Mouse (Mus musculus): ENCODE results near the gene Brsk1. TPM values are rescaled to one million over a fixed set of nuclear protein-coding genes. Genes with fewer than 3 reads are reported as not detected.
A peak's percentile ranks its signal among the peaks of the same experiment; 100 is the strongest.

Brsk1 gene
- polyA plus RNA-seq, 1 experiment from 2014 or later, result 0.74 TPM

DNA sequence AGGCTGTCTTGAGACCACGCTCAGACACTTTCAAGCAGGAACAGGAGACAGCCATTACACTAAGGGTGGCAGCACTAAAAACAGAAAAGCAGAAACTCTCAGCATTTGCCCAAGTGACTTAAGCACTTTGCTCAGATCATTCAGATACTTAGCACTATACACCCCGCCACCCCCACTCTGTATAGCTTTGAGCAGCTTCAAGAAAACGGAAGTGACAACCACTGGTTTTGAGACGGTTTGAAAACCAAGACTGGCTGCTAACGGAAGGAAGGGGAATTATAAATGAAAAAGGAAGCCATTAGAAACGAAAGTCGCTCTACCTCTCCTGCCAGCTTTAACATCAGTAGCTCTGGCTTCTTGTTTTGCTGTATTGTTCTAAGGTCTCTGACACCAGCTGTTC is 36.6 kb upstream of the Brsk1 start:
- Histone ChIP-seq H3K9me3 (ENCODE audit: control insufficient read depth, low read length) (no peaks in the 10 kb centered on the region), H3K27me3 (ENCODE audit: control insufficient read depth, insufficient read depth, low read depth, low read length) (no peaks in the 10 kb centered on the region), H3K4me3 (ENCODE audit: low read length) (no peak overlapping the region), H3K4me2 (ENCODE audit: low read depth, low read length) (no peak overlapping the region), H3K27ac (ENCODE audit: low read length) (peak overlapping the region; percentile 28), H3K9ac (ENCODE audit: low read length) (no peak overlapping the region), H3K4me1 (replicated peaks; ENCODE audit: control insufficient read depth, insufficient read depth, low read length) (peaks cover 13% of the 10 kb centered on the region), H3K36me3 (ENCODE audit: control insufficient read depth, insufficient read depth, low read length) (0 out of 2 replicates have a peak, but pooled peaks cover 3% of the 10 kb centered on the region)
- WGBS, result 69% methylated on average over 7 of the region's 7 CpGs
- no peak for ATAC-seq (ENCODE audit: low read depth)

DNA sequence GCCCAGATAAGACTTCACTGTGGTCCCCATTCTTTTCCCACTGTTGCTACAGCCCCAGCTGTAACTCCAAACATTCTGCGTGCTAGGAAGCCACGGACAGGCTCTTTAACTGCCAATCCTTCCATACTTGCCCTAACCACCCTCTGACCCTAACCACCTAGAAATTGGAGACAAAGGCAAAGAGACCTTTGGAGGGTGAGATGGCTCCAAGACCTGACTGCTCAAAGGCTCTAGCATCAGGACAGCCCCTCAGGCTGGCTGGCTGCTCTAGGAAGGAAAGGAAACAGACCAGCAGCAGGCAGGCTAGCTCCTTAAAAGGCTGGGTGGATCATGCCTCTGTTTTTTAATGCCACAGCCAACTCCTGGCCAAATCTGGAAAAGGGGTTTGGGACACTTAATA is 36.2 kb upstream of the Brsk1 start:
- Histone ChIP-seq H3K4me3 (ENCODE audit: low read length) (no peak overlapping the region), H3K27me3 (ENCODE audit: control insufficient read depth, insufficient read depth, low read depth, low read length) (no peaks in the 10 kb centered on the region), H3K4me2 (ENCODE audit: low read depth, low read length) (no peak overlapping the region; the same call in 1 of the 2 replicates), H3K27ac (ENCODE audit: low read length) (peak overlapping the region; percentile 28), H3K36me3 (ENCODE audit: control insufficient read depth, insufficient read depth, low read length) (0 out of 2 replicates have a peak, but pooled peaks cover 3% of the 10 kb centered on the region), H3K9me3 (ENCODE audit: control insufficient read depth, low read length) (no peaks in the 10 kb centered on the region), H3K9ac (ENCODE audit: low read length) (no peak overlapping the region), H3K4me1 (replicated peaks; ENCODE audit: control insufficient read depth, insufficient read depth, low read length) (peaks cover 13% of the 10 kb centered on the region)
- ATAC-seq (ENCODE audit: low read depth), result no peak
- WGBS, result 63% methylated on average over 2 of the region's 2 CpGs

DNA sequence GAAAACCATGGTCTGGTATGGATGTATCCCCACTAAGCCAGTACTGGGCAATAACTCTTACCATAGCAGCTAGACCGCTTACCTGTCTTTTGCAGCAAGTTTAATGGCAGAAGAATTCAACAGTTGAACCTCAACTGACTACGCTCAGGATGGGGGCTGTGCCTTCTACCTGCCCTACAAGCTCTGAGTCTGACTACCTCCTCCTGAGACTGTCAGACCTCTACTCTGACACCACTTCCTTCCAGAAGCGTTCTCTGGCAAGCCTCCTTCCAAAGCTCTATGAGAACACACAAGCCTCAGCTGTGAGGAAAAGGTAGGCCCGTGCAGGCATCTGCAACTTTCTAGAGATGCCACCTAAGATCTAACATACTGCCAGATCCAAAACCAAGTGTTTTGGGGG is 35.0 kb upstream of the Brsk1 start:
- H3K27me3 ChIP-seq (ENCODE audit: control insufficient read depth, insufficient read depth, low read depth, low read length), result no peaks in the 10 kb centered on the region
- H3K4me2 ChIP-seq (ENCODE audit: low read depth, low read length), result no peak overlapping the region
- 0 out of 2 replicates have a peak, but pooled peaks cover 3% of the 10 kb centered on the region for H3K36me3 ChIP-seq (ENCODE audit: control insufficient read depth, insufficient read depth, low read length)
- no peak overlapping the region for H3K4me3 ChIP-seq (ENCODE audit: low read length)
- no peaks in the 10 kb centered on the region for H3K9me3 ChIP-seq (ENCODE audit: control insufficient read depth, low read length)
- H3K27ac ChIP-seq (ENCODE audit: low read length), result no peak overlapping the region
- ATAC-seq (ENCODE audit: low read depth), result no peak
- peaks cover 21% of the 10 kb centered on the region for H3K4me1 ChIP-seq (replicated peaks; ENCODE audit: control insufficient read depth, insufficient read depth, low read length)
- no peak overlapping the region for H3K9ac ChIP-seq (ENCODE audit: low read length)
- 78% methylated on average over 4 of the region's 4 CpGs for WGBS

DNA sequence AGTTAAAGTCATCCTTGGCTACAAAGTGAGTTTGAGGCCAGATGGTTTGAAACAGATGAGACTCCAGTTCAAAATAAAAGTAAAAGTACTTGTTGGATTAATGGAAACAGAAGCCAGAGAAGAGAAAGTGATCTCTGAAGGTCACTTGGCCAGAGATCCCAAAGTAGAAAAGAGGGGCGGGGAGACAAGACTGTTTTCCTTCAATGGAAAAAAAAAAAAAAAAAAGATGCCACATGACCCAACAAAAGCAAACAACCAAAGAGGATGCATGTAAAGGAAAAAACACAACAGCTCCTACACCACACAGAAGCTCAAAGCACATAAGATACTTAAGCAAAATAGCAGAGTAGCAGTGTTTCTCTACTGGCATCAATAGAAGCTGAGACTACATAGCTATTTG is 34.5 kb upstream of the Brsk1 start:
- Histone ChIP-seq H3K36me3 (ENCODE audit: control insufficient read depth, insufficient read depth, low read length) (0 out of 2 replicates have a peak, but pooled peaks cover 6% of the 10 kb centered on the region), H3K27ac (ENCODE audit: low read length) (no peak overlapping the region), H3K9me3 (ENCODE audit: control insufficient read depth, low read length) (no peaks in the 10 kb centered on the region), H3K27me3 (ENCODE audit: control insufficient read depth, insufficient read depth, low read depth, low read length) (no peaks in the 10 kb centered on the region), H3K4me3 (ENCODE audit: low read length) (no peak overlapping the region), H3K4me2 (ENCODE audit: low read depth, low read length) (no peak overlapping the region), H3K4me1 (replicated peaks; ENCODE audit: control insufficient read depth, insufficient read depth, low read length) (peaks cover 23% of the 10 kb centered on the region), H3K9ac (ENCODE audit: low read length) (no peak overlapping the region)
- 82% methylated on average over 1 of the region's 1 CpGs for WGBS
- ATAC-seq (ENCODE audit: low read depth), result no peak

DNA sequence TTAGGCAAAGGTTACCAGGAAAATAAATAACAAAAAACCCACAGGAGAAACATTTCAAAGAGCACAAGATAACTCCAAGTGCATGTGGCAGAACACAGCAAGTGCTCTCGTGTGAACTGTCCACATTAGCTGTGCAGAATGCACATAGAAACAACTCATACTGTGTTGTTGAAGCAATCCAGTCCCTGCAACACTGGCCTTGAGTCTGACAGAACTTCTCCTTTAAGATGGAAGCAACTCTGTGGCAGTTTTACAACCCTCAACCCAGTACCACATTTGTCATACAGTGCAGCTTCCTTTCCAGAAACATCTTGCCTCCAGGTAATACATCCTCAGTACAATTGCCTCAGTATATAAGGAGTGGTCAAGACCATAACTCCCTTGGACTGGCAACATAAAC is 33.6 kb upstream of the Brsk1 start:
- ATAC-seq (ENCODE audit: low read depth), result no peak
- 45% methylated on average over 1 of the region's 1 CpGs for WGBS
- no peaks in the 10 kb centered on the region for H3K9me3 ChIP-seq (ENCODE audit: control insufficient read depth, low read length)
- H3K9ac ChIP-seq (ENCODE audit: low read length), result peak overlapping the region; percentile 40; the same call in 1 of the 2 replicates
- peak overlapping the region; percentile 92 for H3K4me2 ChIP-seq (ENCODE audit: low read depth, low read length)
- peaks cover 23% of the 10 kb centered on the region for H3K4me1 ChIP-seq (replicated peaks; ENCODE audit: control insufficient read depth, insufficient read depth, low read length)
- H3K27me3 ChIP-seq (ENCODE audit: control insufficient read depth, insufficient read depth, low read depth, low read length), result no peaks in the 10 kb centered on the region
- H3K27ac ChIP-seq (ENCODE audit: low read length), result no peak overlapping the region
- H3K36me3 ChIP-seq (ENCODE audit: control insufficient read depth, insufficient read depth, low read length), result 0 out of 2 replicates have a peak, but pooled peaks cover 3% of the 10 kb centered on the region
- H3K4me3 ChIP-seq (ENCODE audit: low read length), result peak overlapping the region; percentile 90

DNA sequence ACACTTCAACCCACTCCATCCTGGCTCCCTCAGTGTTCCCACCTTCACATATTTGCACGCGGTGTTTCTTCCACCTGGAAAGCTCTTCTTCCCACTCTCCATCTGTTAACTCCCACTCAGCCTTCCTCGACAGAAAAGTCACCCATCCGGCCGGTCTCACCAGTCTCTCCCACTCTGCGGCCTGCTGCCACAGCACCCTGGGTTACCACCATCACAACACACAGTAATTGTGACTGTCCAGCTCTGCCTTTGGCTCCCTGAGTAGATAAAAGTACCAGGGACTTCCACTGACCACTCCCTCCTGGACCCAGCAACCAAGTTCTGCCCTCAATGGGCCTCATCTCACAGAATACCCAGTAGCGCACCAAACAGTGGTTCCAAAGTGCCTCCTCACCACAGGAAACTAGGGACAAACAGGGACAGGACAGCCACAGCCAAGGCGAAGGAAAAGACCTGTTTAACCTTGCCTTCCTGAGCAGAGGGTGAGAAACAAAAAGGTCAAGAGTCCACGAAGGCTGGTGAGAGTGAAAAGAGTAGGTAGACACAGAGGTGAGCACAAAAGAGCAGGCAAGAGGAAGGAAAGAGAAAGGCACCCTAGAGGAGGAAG is 32.8 kb upstream of the Brsk1 start:
- Histone ChIP-seq H3K4me1 (replicated peaks; ENCODE audit: control insufficient read depth, insufficient read depth, low read length) (peaks cover 23% of the 10 kb centered on the region), H3K4me3 (ENCODE audit: low read length) (peak overlapping the region; percentile 90), H3K9ac (ENCODE audit: low read length) (peak overlapping the region; percentile 96), H3K9me3 (ENCODE audit: control insufficient read depth, low read length) (no peaks in the 10 kb centered on the region), H3K4me2 (ENCODE audit: low read depth, low read length) (peak overlapping the region; percentile 92), H3K27ac (ENCODE audit: low read length) (peak overlapping the region; percentile 93), H3K27me3 (ENCODE audit: control insufficient read depth, insufficient read depth, low read depth, low read length) (no peaks in the 10 kb centered on the region), H3K36me3 (ENCODE audit: control insufficient read depth, insufficient read depth, low read length) (0 out of 2 replicates have a peak, but pooled peaks cover 3% of the 10 kb centered on the region)
- no peak for ATAC-seq (ENCODE audit: low read depth)
- WGBS, result 34% methylated on average over 9 of the region's 9 CpGs

DNA sequence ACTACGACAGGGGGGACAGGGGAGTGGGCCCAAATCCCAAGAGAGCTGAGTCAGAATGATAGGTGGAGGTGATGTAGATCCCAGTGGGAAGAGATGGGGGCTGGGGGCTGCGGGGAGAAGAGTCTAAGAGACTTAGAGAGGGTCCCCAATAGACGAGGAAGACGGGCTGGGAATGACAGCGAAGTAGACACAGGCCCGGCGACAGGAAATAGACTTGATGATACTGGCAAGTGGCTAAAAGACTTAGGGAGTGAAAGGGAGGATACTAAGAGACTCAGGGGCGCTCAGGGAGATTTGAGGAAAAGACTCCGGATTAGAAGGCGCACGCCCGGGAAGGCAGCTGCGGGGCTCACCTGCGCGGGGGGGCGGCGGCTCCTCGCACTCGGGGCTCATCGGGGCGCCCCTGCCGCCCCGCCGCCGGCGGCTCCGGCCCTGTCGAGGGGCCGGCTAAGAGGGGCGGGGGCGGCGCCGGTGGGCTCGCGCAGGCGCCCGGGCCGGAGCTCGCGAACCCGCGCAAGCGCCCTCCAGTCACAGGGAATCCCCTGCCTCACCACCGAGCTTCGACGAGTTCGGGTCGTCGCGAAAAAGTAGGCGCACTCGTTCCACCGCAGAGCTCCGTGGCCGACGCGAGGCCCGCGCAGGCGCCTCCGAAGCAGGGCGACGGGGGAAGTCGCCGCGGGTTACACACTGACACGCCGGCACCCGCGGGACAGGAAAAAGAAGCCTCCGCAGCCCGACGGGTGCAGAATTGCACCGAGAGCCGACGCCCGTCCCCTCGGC is 32.1 kb upstream of the Brsk1 start:
- Histone ChIP-seq H3K4me3 (ENCODE audit: low read length) (peak overlapping the region; percentile 90), H3K4me2 (ENCODE audit: low read depth, low read length) (peak overlapping the region; percentile 92), H3K4me1 (replicated peaks; ENCODE audit: control insufficient read depth, insufficient read depth, low read length) (peaks cover 23% of the 10 kb centered on the region), H3K9me3 (ENCODE audit: control insufficient read depth, low read length) (no peaks in the 10 kb centered on the region), H3K27ac (ENCODE audit: low read length) (peak overlapping the region; percentile 93), H3K9ac (ENCODE audit: low read length) (peak overlapping the region; percentile 96), H3K27me3 (ENCODE audit: control insufficient read depth, insufficient read depth, low read depth, low read length) (no peaks in the 10 kb centered on the region), H3K36me3 (ENCODE audit: control insufficient read depth, insufficient read depth, low read length) (0 out of 2 replicates have a peak, but pooled peaks cover 3% of the 10 kb centered on the region)
- peak; percentile 68 for ATAC-seq (ENCODE audit: low read depth)
- WGBS, result under 1% methylated on average over 65 of the region's 78 CpGs

DNA sequence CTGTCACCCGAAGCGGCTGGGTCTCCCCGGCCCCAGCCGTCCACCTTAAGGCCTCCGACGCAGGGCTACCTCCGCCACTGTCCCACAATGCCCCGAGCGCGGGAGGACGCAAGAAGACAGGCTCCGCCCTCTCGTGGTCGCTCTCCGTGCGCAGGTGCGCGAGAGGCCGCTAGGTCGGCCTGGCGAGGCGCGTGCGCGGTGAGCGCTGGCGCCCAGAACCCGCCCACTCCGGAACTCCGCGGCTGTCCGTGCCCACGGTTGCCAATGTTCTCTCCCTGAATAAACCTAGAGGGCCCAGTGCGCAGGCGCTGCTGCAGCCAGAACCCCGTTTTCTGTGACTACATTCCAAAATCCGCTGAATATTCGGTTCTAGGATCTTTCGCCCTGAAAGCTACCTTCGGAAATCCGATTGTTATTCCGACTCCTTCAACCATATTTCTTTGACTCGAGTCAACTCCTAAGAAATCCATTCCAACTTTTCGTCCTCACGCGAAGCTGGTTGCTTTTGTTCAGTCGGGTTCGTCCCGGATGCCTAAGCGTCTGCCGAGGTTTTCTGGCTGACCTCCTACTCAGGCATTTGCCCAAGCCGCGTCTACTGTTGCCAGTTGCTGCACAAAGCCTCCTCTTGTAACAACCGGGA is 31.4 kb upstream of the Brsk1 start, which contains the start of gene Ppp6r1:
Ppp6r1 (minus strand) TSS at position 108 of the 640 bp plus-strand sequence.
- H3K27ac ChIP-seq (ENCODE audit: low read length), result peak within 1 kb of the TSS; percentile 95
- H3K4me1 ChIP-seq (replicated peaks; ENCODE audit: control insufficient read depth, insufficient read depth, low read length), result peaks cover 23% of the 10 kb centered on the region
- 0 out of 2 replicates have a peak, but pooled peaks cover 3% of the 10 kb centered on the region for H3K36me3 ChIP-seq (ENCODE audit: control insufficient read depth, insufficient read depth, low read length)

More for the DNA sequence above, 31.4 kb upstream of the Brsk1 start, which contains the start of gene Ppp6r1:
- H3K9me3 ChIP-seq (ENCODE audit: control insufficient read depth, low read length), result no peaks in the 10 kb centered on the region
- peak within 1 kb of the TSS; percentile 90 for H3K4me3 ChIP-seq (ENCODE audit: low read length)
- H3K4me2 ChIP-seq (ENCODE audit: low read depth, low read length), result peak within 1 kb of the TSS; percentile 92
- H3K9ac ChIP-seq (ENCODE audit: low read length), result peak within 1 kb of the TSS; percentile 96
- peak; percentile 98 for ATAC-seq (ENCODE audit: low read depth)
- H3K27me3 ChIP-seq (ENCODE audit: control insufficient read depth, insufficient read depth, low read depth, low read length), result no peaks in the 10 kb centered on the region
- under 1% methylated on average over 54 of the region's 54 CpGs for WGBS

Measured in lung, embryonic 16.5 days (tissue).